Mouse (Mus musculus) small intestine, adult 2 months (tissue): ENCODE results near the gene Odf2.

Experiments used
- CTCF ChIP-seq: fragments of 200-500 bp; IDR thresholded peaks from 2 replicates; pipeline ENCODE4 v1.5.1; 2012; ENCODE audit warnings: low read depth, mild to moderate bottlenecking, control low read depth, inconsistent platforms, low read length, moderate library complexity, mixed read lengths; ENCODE audit not compliant: insufficient replicate concordance, insufficient read length; ENCODE audit errors: extremely low read depth
- POLR2A ChIP-seq: fragments of 200-500 bp; IDR thresholded peaks from 2 replicates; pipeline ENCODE4 v1.6.1; 2012; ENCODE audit warnings: low read depth, mild to moderate bottlenecking, control low read depth, inconsistent platforms, low read length, moderate library complexity

- TF ChIP-seq POLR2A, result no peak
- no peak for TF ChIP-seq CTCF
Observed at GRCm38 (mm10) chr2:29917621-29918020, 28.6 kb downstream of the Odf2 start.
